Mouse (Mus musculus): ENCODE data around the gene Zscan2. TPM values are rescaled to one million over a fixed set of nuclear protein-coding genes. Genes with fewer than 3 reads are reported as not detected.

Gene Zscan2
- polyA plus RNA-seq, 1 experiment from 2014 or later = 4.8 TPM

DNA sequence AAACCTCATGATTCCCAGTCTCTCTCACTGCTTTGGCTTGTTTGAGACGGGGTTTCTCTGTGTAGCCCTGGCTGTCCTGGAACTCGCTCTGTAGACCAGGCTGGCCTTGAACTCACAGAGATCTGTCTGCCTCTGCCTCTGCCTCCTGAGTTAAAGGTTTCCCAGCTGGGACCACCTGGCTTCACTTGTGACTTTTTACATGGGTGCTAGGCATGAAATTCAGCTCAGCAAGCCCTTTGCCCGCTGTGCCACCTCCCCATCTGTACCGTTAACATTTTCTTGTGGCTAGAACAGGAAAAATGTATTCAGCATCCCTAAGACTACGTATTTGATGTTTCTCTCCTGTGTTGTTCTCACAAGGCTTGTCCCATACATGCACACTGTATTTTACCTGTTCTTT, 10.2 kb upstream of the Zscan2 start:
- no peak overlapping the region for H3K27ac ChIP-seq
- no peaks in the 10 kb centered on the region for H3K79me2 ChIP-seq (ENCODE audit: inconsistent target)
- WGBS (ENCODE audit: missing documents) = 86% methylated on average over 5 of the region's 5 CpGs
- no peak overlapping the region for H3K4me3 ChIP-seq (ENCODE audit: inconsistent target)
- H3K36me3 ChIP-seq (ENCODE audit: inconsistent target) = no peaks in the 10 kb centered on the region

GRCm38 (mm10) chr7:80853218-80853617, 7.5 kb upstream of the Zscan2 start:
- no peaks in the 10 kb centered on the region for H3K36me3 ChIP-seq (ENCODE audit: inconsistent target)
- H3K27ac ChIP-seq = no peak overlapping the region
- 92% methylated on average over 3 of the region's 3 CpGs for WGBS (ENCODE audit: missing documents)
- no peak overlapping the region for H3K4me3 ChIP-seq (ENCODE audit: inconsistent target)
- H3K79me2 ChIP-seq (ENCODE audit: inconsistent target) = no peaks in the 10 kb centered on the region

GRCm38 (mm10) chr7:80855316-80855715, 5.4 kb upstream of the Zscan2 start:
- Histone ChIP-seq H3K4me3 (ENCODE audit: inconsistent target) (no peak overlapping the region), H3K27ac (no peak overlapping the region), H3K36me3 (ENCODE audit: inconsistent target) (no peaks in the 10 kb centered on the region), H3K79me2 (ENCODE audit: inconsistent target) (no peaks in the 10 kb centered on the region)

DNA sequence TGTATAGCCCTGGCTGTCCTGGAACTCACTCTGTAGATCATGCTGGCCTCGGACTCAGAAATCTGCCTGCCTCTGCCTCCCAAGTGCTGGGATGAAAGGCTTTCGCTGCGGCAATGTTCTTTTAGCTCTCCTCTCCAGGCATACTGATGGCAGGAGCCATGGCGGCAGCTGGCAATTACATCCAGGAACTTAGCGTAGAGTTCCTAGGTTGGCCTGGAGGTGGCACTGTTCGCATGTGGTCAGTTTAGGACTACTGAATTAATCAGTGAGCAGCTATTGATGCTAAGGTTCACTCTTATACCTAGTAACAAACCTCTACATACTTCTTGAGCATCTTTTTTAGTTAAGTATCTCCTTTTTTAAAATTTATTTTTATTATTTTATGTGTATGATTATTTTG, 3.5 kb upstream of the Zscan2 start:
- Histone ChIP-seq H3K36me3 (ENCODE audit: inconsistent target) (no peaks in the 10 kb centered on the region), H3K4me3 (ENCODE audit: inconsistent target) (no peak overlapping the region), H3K27ac (no peak overlapping the region), H3K79me2 (ENCODE audit: inconsistent target) (no peaks in the 10 kb centered on the region)
- WGBS (ENCODE audit: missing documents) = 10% methylated on average over 6 of the region's 6 CpGs

DNA sequence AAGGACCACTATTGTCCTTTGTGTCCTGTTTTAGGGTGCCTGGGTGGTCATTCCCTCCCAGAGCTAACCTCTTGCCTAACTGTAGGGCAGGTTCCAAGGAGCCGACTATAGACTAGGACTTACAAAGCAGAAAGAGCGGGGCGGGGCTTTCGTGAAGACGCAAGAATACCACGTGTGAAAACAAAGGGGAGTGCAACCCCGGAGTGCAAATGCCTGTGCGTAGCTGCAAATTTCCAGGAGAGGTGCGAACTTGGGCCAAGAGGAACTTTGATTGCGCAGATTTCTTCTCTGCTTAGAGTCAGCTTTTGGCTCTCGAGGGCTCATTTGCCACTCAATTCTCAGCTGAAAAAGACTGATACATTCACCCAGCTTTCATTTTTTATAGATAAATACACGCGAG, 493 bp upstream of the Zscan2 start:
- Histone ChIP-seq H3K36me3 (ENCODE audit: inconsistent target) (no peaks in the 10 kb centered on the region), H3K4me3 (ENCODE audit: inconsistent target) (peak overlapping the region; percentile 60), H3K27ac (no peak overlapping the region), H3K79me2 (ENCODE audit: inconsistent target) (no peaks in the 10 kb centered on the region)
- WGBS (ENCODE audit: missing documents) = 2% methylated on average over 13 of the region's 13 CpGs

- Histone ChIP-seq H3K4me3 (ENCODE audit: inconsistent target) (no peak overlapping the region), H3K79me2 (ENCODE audit: inconsistent target) (no peaks in the 10 kb centered on the region), H3K36me3 (ENCODE audit: inconsistent target) (no peaks in the 10 kb centered on the region), H3K27ac (no peak overlapping the region)
- 59% methylated on average over 2 of the region's 2 CpGs for WGBS (ENCODE audit: missing documents)
Observed at GRCm38 (mm10) chr7:80862475-80862874, 1.8 kb downstream of the Zscan2 start.

DNA sequence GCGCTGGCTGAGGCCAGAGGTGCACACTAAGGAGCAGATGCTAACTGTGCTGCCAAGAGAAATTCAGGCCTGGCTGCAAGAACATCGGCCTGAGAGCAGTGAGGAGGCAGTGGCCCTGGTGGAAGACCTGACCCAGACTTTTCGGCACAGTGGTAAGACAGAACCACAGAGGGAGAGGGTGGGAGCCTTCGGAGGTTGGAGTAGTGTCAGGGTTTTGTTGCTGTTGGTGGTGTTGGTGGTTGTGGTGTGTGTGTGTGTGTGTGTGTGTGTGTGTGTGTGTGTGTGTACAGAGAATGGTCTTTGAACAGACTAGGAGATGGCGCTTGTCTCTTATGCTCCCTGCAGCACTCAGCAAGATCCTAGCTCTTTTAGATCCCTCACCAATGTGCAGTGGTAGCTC, 2.8 kb downstream of the Zscan2 start:
- no peak overlapping the region for H3K27ac ChIP-seq

DNA sequence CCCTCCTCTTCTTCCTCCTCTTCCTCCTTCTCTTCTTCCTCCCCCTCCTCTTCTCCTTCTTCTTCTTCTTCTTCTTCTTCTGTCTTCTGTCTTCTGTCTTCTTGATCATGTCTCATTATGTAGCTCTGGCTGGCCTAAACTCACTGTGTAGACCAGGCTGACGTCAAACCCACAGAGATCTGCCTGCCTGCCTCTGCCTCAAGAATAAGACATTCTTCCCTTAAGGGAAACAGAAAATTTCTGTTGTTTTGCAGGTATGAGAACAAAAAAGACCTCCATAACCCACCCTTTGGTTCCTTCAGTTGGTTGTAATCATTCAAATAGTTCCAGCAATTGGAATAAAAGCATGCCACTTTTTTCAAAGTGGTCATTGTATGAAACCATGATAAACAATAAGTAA, 3.4 kb downstream of the Zscan2 start:
- WGBS (ENCODE audit: missing documents) = 43% methylated on average over 1 of the region's 1 CpGs
- H3K27ac ChIP-seq = no peak overlapping the region
- H3K36me3 ChIP-seq (ENCODE audit: inconsistent target) = no peaks in the 10 kb centered on the region
- no peak overlapping the region for H3K4me3 ChIP-seq (ENCODE audit: inconsistent target)
- H3K79me2 ChIP-seq (ENCODE audit: inconsistent target) = no peaks in the 10 kb centered on the region

More for the DNA sequence above, 2.8 kb downstream of the Zscan2 start:
- 59% methylated on average over 4 of the region's 5 CpGs for WGBS (ENCODE audit: missing documents)
- Histone ChIP-seq H3K79me2 (ENCODE audit: inconsistent target) (no peaks in the 10 kb centered on the region), H3K4me3 (ENCODE audit: inconsistent target) (no peak overlapping the region), H3K36me3 (ENCODE audit: inconsistent target) (no peaks in the 10 kb centered on the region)

- WGBS (ENCODE audit: missing documents) = 15% methylated on average over 8 of the region's 8 CpGs
- H3K36me3 ChIP-seq (ENCODE audit: inconsistent target) = no peaks in the 10 kb centered on the region
- no peak overlapping the region for H3K4me3 ChIP-seq (ENCODE audit: inconsistent target)
- H3K79me2 ChIP-seq (ENCODE audit: inconsistent target) = no peaks in the 10 kb centered on the region
- no peak overlapping the region for H3K27ac ChIP-seq
Observed at GRCm38 (mm10) chr7:80864831-80865230, 4.1 kb downstream of the Zscan2 start.

DNA sequence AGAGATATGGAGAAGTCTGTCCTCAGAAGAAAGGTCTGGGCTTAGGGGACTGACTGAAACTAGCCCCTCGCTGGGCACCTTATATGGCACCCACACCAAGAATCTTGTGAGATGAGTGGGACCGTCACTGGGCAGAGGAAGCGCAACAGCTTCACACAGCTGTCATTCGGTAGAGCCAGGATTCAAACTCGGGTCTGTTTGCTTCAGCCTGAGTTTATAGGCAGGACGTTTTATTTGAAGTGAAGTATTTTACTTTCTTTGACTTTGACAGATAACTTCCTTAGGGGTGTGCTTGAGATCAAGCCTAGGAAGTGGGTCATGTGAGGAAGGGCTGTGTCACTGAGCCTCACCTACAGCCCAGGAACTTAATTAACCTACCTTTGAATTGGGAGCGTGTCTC, 4.8 kb downstream of the Zscan2 start:
- Histone ChIP-seq H3K4me3 (ENCODE audit: inconsistent target) (no peak overlapping the region), H3K27ac (no peak overlapping the region), H3K79me2 (ENCODE audit: inconsistent target) (no peaks in the 10 kb centered on the region), H3K36me3 (ENCODE audit: inconsistent target) (no peaks in the 10 kb centered on the region)
- WGBS (ENCODE audit: missing documents) = 59% methylated on average over 7 of the region's 7 CpGs

- Histone ChIP-seq H3K4me3 (ENCODE audit: inconsistent target) (no peak overlapping the region), H3K27ac (no peak overlapping the region), H3K36me3 (ENCODE audit: inconsistent target) (no peaks in the 10 kb centered on the region), H3K79me2 (ENCODE audit: inconsistent target) (no peaks in the 10 kb centered on the region)
- 80% methylated on average over 7 of the region's 7 CpGs for WGBS (ENCODE audit: missing documents)
Observed at GRCm38 (mm10) chr7:80866514-80867147, 5.9 kb downstream of the Zscan2 start.

DNA sequence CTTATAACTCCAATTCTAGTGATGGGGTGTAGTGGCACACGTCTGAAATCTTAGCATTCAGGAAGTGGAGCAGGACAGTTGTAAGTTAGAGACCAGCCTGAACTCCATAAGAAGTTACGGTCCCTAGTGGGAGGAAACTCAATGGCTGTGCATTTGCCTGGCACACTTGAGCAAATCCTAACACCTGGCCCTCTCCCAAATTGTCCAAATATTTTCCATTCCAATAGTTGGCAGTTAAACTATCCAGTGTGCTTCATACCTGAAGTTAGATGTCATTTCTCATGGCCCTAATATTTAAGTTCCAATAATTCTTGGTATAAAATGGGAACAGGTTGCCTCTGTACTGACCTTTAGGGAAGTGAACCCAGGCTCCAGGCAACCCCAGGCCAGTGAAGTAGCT, 8.0 kb downstream of the Zscan2 start:
- Histone ChIP-seq H3K36me3 (ENCODE audit: inconsistent target) (no peaks in the 10 kb centered on the region), H3K27ac (no peak overlapping the region), H3K79me2 (ENCODE audit: inconsistent target) (no peaks in the 10 kb centered on the region), H3K4me3 (ENCODE audit: inconsistent target) (no peak overlapping the region)
- WGBS (ENCODE audit: missing documents) = 92% methylated on average over 2 of the region's 2 CpGs

DNA sequence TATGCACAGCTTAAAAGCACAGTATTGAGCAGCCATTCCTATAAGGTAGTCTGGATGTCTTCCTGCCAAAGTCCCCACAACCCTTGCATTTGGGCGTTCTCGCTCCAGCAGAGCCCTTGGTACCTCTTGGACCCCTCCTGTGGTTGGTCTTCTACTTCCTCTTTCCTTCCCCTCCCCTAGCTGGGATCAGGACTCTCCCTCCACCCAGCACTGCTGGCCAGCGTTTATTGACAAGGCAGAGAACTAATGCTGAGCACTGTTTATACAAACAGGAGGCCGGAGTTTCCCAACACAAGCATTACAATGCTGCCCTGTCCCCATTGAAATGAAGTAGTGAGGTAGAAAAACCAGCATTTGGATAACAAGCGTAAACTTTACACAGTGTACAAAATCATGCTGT, 12.3 kb downstream of the Zscan2 start:
- H3K27ac ChIP-seq = no peak overlapping the region
- H3K36me3 ChIP-seq (ENCODE audit: inconsistent target) = no peaks in the 10 kb centered on the region

GRCm38 (mm10) chr7:80873631-80874030, 12.9 kb downstream of the Zscan2 start:
- Histone ChIP-seq H3K27ac (no peak overlapping the region), H3K36me3 (ENCODE audit: inconsistent target) (no peaks in the 10 kb centered on the region), H3K4me3 (ENCODE audit: inconsistent target) (no peak overlapping the region), H3K79me2 (ENCODE audit: inconsistent target) (no peaks in the 10 kb centered on the region)
- 95% methylated on average over 2 of the region's 2 CpGs for WGBS (ENCODE audit: missing documents)

More for the DNA sequence above, 12.3 kb downstream of the Zscan2 start:
- 64% methylated on average over 5 of the region's 5 CpGs for WGBS (ENCODE audit: missing documents)
- no peak overlapping the region for H3K4me3 ChIP-seq (ENCODE audit: inconsistent target)
- no peaks in the 10 kb centered on the region for H3K79me2 ChIP-seq (ENCODE audit: inconsistent target)

- Histone ChIP-seq H3K79me2 (ENCODE audit: inconsistent target) (no peaks in the 10 kb centered on the region), H3K27ac (no peak overlapping the region), H3K36me3 (ENCODE audit: inconsistent target) (no peaks in the 10 kb centered on the region), H3K4me3 (ENCODE audit: inconsistent target) (no peak overlapping the region)
- WGBS (ENCODE audit: missing documents) = 92% methylated on average over 36 of the region's 37 CpGs
Observed at GRCm38 (mm10) chr7:80875727-80876126, 15.0 kb downstream of the Zscan2 start.

- Histone ChIP-seq H3K36me3 (ENCODE audit: inconsistent target) (no peaks in the 10 kb centered on the region), H3K4me3 (ENCODE audit: inconsistent target) (no peak overlapping the region), H3K79me2 (ENCODE audit: inconsistent target) (no peaks in the 10 kb centered on the region), H3K27ac (no peak overlapping the region)
- WGBS (ENCODE audit: missing documents) = 12% methylated on average over 14 of the region's 14 CpGs
Observed at GRCm38 (mm10) chr7:80882830-80883505, 22.2 kb downstream of the Zscan2 start.
